Mouse (Mus musculus) left cerebral cortex, postnatal 36 days (tissue): ENCODE data around the gene Bdh2. TPM values are rescaled to one million over a fixed set of nuclear protein-coding genes. Genes with fewer than 3 reads are reported as not detected.

Source experiments
- DNase-seq, 2 experiments: peaks; one replicate each; pipeline ENCODE4 v3.0.0; 2021 to 2022; ENCODE audit warnings: low spot score in 2 of 2, mixed read lengths in 1 of 2
- intact Hi-C: fragments of 180-260 bp; cut with DNase I; formaldehyde crosslinking; loops from one replicate; pipeline ENCODE4 v1.15.1; 2025
- total RNA-seq, 2 experiments: library from RNA; stranded (reverse); gene quantifications; 2 replicates each; pipeline ENCODE4 v1.2.3; 2021

The Bdh2 gene
- total RNA-seq, 2 experiments from 2014 or later: 2.2 to 4.3 TPM

GRCm38 (mm10) chr3:135349022-135349421 lies 68.0 kb downstream of the Bdh2 start:
- intact Hi-C loops: no loop called here
- no peak for DNase-seq

GRCm38 (mm10) chr3:135351857-135352256 lies 70.8 kb downstream of the Bdh2 start:
- no peak for DNase-seq
- intact Hi-C loops: no loop called here

Other genes starting within 250 kb of the Bdh2 start
- gene Cenpe, start 68.7 kb upstream of the Bdh2 start, total RNA-seq: 1 to 10 TPM in 1 of 2 experiments, under 1 TPM in 1; 1.00 to 1.5 TPM
- gene Slc9b2, start 26.5 kb downstream of the Bdh2 start, total RNA-seq: 1 to 10 TPM; 3.0 to 3.9 TPM
- under 1 TPM in 1 of 2 experiments, not detected in 1; 0.64 TPM for gene Slc9b1, start 66.8 kb downstream of the Bdh2 start, total RNA-seq
- 10 to 100 TPM; 37.5 to 38.5 TPM for gene Cisd2, start 142.7 kb downstream of the Bdh2 start, total RNA-seq
- 100 to 1,000 TPM; 227 to 231 TPM for gene Ube2d3, start 156.9 kb downstream of the Bdh2 start, total RNA-seq
- 1 to 10 TPM; 7.2 to 9.9 TPM for gene Manba, start 204.4 kb downstream of the Bdh2 start, total RNA-seq